Mouse (Mus musculus): Measurements from ENCODE around the gene Trove2. TPM values are rescaled to one million over a fixed set of nuclear protein-coding genes. Genes with fewer than 3 reads are reported as not detected.
A peak's percentile ranks its signal among the peaks of the same experiment; 100 is the strongest.

Gene Trove2
- polyA plus RNA-seq, 1 experiment from 2014 or later: 23.6 TPM

DNA sequence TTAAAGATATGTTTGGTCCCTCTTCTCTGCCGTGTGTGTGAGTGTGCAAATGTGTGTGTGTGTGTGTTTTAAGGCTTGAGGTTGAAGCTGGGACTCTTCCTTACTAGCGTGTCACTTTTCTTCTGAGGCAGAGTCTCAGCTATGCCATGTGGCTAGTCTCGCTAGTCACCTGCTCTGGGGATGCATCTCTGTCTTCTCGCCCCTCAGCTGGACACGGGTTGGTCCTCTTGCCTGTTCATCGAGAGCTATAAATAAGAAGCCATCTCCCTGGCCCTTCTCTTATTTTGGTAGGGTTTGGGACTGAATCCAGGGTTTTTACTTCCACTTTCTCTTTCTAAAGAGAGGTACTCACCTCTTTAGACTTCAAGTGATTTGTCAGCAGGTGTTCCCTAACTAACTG is 10.6 kb downstream of the Trove2 start:
- Histone ChIP-seq H3K4me1 (peaks cover 6% of the 10 kb centered on the region), H3K4me3 (no peak overlapping the region), H3K36me3 (peaks cover 49% of the 10 kb centered on the region), H3K27me3 (ENCODE audit: low read depth, poor library complexity, severe bottlenecking) (no peaks in the 10 kb centered on the region), H3K27ac (no peak overlapping the region), H3K9me3 (replicated peaks) (no peaks in the 10 kb centered on the region)
- WGBS: 95% methylated on average over 6 of the region's 6 CpGs
- no peak for DNase-seq (ENCODE audit: low spot score)

DNA sequence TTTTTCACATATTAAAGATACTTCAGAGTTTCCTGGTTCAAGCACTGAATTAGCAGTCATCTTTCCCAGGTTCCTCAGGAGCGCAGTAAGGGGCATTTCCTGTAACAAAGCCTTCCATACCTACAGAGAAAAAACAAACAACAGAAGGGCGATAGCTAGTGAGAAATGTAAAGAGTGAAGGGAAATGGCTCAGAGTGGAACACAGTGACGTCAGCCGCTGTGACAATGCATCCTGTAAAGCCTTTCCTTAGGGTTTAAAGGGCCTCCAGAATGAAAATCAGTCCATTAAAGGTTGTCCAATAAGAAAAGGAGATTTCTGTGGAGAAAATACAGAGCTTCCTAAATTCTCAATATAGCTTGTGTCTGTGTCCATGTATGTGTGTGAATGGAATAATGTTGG is 11.1 kb downstream of the Trove2 start:
- Histone ChIP-seq H3K4me1 (peaks cover 6% of the 10 kb centered on the region), H3K27ac (no peak overlapping the region), H3K9me3 (replicated peaks) (no peaks in the 10 kb centered on the region), H3K27me3 (ENCODE audit: low read depth, poor library complexity, severe bottlenecking) (no peaks in the 10 kb centered on the region), H3K36me3 (peaks cover 53% of the 10 kb centered on the region), H3K4me3 (no peak overlapping the region)
- WGBS: 91% methylated on average over 4 of the region's 4 CpGs
- DNase-seq (ENCODE audit: low spot score): no peak

DNA sequence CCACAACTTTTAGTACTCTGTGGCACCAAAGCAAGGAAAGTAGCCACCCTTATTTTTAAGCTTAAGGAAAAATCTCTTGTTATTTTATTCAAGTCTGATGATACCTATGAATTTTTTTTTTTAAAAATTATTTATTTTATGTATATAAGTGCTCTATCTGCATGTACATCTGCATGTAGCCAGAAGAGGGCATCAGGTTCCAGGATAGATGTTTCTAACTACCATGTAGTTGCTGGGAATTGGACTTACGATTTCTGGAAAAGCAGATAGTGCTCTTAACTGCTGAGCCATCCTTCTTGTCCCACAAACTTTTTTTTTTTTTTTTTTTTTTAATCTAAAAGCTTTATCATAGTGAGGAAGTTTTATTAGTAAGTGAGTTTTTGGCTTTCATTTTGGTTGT is 12.4 kb downstream of the Trove2 start:
- H3K27me3 ChIP-seq (ENCODE audit: low read depth, poor library complexity, severe bottlenecking): no peaks in the 10 kb centered on the region
- DNase-seq (ENCODE audit: low spot score): no peak

DNA sequence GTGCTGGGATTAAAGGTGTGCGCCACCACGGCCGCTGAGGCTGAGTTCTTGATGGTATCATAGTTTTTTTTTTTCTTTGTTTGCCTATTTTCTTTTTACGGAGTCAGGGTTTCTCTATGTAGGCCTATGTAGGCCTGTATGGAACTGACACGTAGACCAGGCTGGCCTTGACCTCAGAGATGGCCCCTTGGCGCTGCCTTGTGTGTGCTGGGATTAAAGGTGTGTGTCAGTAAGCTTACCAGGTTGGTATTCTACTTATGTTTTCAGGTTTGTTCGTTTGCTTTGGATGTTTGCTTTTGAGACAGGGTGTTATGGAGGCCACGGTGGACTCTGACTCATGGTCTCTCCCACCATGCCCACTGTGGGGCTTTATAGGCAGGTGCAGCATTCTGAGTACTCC is 14.7 kb downstream of the Trove2 start:
- Histone ChIP-seq H3K36me3 (peaks cover 71% of the 10 kb centered on the region), H3K9me3 (replicated peaks) (no peaks in the 10 kb centered on the region), H3K27ac (no peak overlapping the region), H3K27me3 (ENCODE audit: low read depth, poor library complexity, severe bottlenecking) (no peaks in the 10 kb centered on the region), H3K4me3 (no peak overlapping the region), H3K4me1 (no peaks in the 10 kb centered on the region)
- no peak for DNase-seq (ENCODE audit: low spot score)
- WGBS: 94% methylated on average over 8 of the region's 8 CpGs

More for the DNA sequence above, 12.4 kb downstream of the Trove2 start:
- no peak overlapping the region for H3K4me3 ChIP-seq
- H3K4me1 ChIP-seq: no peaks in the 10 kb centered on the region
- H3K27ac ChIP-seq: no peak overlapping the region
- peaks cover 53% of the 10 kb centered on the region for H3K36me3 ChIP-seq
- no peaks in the 10 kb centered on the region for H3K9me3 ChIP-seq (replicated peaks)
- WGBS: 82% methylated on average over 1 of the region's 1 CpGs

DNA sequence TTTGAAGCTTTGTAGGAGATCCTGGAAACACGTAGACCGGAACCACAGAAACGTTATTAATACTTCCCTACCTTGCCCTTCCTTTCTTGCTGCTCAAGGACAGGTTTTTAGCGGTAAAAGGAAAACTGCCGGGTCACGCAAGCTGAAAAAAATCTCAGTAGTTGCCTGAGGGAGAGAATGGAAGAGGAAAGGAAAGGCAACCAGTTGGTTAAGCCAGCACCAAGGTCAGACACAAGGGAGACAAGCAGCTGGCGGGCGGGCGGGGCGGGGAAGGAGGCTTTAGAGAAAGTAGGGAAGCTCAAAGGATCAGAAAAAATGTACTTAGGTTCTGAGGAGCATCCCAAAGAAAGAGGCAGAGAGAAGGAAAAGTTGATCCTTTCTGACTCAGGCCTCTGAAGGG is 31.0 kb downstream of the Trove2 start:
- peaks cover 59% of the 10 kb centered on the region for H3K36me3 ChIP-seq
- no peaks in the 10 kb centered on the region for H3K4me1 ChIP-seq
- WGBS: 87% methylated on average over 10 of the region's 10 CpGs

DNA sequence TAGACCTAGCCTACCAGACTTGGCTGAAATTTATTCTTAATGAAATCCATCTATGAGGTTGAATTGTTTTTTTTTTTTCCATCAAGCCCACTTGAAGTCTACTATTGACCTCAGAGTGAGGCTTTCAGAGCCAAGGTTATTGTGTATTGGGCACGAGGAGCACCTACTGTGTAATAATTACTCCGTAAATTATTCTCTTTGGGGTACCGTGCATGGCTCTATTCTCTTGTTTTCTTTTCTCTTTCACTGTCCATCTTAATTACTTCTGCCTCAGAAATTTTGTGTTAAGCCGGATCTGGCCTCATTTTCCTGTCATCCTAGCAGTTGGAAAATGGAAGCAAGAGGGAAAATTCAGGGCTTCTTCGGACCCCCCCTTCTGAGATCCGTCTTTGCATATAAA is 34.7 kb downstream of the Trove2 start:
- DNase-seq (ENCODE audit: low spot score): no peak
- Histone ChIP-seq H3K36me3 (peaks cover 45% of the 10 kb centered on the region), H3K4me1 (0 out of 2 replicates have a peak, but pooled peaks cover 5% of the 10 kb centered on the region), H3K4me3 (no peak overlapping the region), H3K27ac (no peak overlapping the region), H3K27me3 (ENCODE audit: low read depth, poor library complexity, severe bottlenecking) (no peaks in the 10 kb centered on the region), H3K9me3 (replicated peaks) (no peaks in the 10 kb centered on the region)
- WGBS: 90% methylated on average over 6 of the region's 6 CpGs

More for the DNA sequence above, 31.0 kb downstream of the Trove2 start:
- Histone ChIP-seq H3K9me3 (replicated peaks) (no peaks in the 10 kb centered on the region), H3K27me3 (ENCODE audit: low read depth, poor library complexity, severe bottlenecking) (no peaks in the 10 kb centered on the region), H3K4me3 (no peak overlapping the region), H3K27ac (no peak overlapping the region)
- DNase-seq (ENCODE audit: low spot score): no peak

DNA sequence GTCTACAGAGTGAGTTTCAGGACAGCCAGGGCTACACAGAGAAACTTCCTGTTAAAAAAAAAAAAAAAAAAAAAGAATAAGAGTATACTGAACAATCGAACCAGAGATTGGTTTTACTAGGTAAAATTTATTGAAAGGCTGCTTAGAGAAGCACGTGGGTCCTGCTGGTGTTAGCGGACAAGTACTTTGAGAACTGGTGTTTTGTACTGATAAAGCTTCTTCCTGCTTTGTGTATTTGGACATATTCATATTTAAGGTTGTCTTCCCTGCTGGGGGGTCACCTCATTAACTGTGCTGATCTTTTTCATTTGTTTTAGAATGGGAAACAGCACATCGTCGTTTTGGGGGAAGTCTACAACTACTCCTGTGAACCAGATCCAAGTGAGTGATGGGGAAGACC is 35.5 kb downstream of the Trove2 start:
- Histone ChIP-seq H3K4me1 (0 out of 2 replicates have a peak, but pooled peaks cover 5% of the 10 kb centered on the region), H3K27ac (no peak overlapping the region), H3K27me3 (ENCODE audit: low read depth, poor library complexity, severe bottlenecking) (no peaks in the 10 kb centered on the region), H3K4me3 (no peak overlapping the region), H3K9me3 (replicated peaks) (no peaks in the 10 kb centered on the region), H3K36me3 (peaks cover 37% of the 10 kb centered on the region)
- DNase-seq (ENCODE audit: low spot score): no peak
- WGBS: 90% methylated on average over 5 of the region's 5 CpGs

DNA sequence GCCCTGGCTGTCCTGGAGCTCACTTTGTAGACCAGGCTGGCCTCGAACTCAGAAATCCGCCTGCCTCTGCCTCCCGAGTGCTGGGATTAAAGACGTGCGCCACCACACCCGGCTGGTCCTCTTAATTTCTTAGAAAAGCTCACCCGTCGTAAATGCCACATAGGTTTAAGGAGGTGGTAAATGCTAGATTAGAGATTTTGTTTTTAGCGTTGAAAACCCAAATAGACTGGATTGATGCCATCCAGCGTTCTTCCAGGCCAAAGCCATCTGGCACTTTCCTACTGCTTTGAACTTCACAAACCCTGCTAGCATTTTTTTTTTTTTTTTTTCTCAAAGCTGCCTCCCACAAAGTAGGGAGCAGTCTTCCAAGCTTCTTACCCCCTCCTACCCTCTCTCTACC is 36.3 kb downstream of the Trove2 start:
- no peaks in the 10 kb centered on the region for H3K27me3 ChIP-seq (ENCODE audit: low read depth, poor library complexity, severe bottlenecking)
- no peak overlapping the region for H3K27ac ChIP-seq
- no peaks in the 10 kb centered on the region for H3K9me3 ChIP-seq (replicated peaks)
- 87% methylated on average over 10 of the region's 10 CpGs for WGBS
- H3K36me3 ChIP-seq: peaks cover 30% of the 10 kb centered on the region
- H3K4me3 ChIP-seq: no peak overlapping the region
- 0 out of 2 replicates have a peak, but pooled peaks cover 5% of the 10 kb centered on the region for H3K4me1 ChIP-seq
- no peak for DNase-seq (ENCODE audit: low spot score)

DNA sequence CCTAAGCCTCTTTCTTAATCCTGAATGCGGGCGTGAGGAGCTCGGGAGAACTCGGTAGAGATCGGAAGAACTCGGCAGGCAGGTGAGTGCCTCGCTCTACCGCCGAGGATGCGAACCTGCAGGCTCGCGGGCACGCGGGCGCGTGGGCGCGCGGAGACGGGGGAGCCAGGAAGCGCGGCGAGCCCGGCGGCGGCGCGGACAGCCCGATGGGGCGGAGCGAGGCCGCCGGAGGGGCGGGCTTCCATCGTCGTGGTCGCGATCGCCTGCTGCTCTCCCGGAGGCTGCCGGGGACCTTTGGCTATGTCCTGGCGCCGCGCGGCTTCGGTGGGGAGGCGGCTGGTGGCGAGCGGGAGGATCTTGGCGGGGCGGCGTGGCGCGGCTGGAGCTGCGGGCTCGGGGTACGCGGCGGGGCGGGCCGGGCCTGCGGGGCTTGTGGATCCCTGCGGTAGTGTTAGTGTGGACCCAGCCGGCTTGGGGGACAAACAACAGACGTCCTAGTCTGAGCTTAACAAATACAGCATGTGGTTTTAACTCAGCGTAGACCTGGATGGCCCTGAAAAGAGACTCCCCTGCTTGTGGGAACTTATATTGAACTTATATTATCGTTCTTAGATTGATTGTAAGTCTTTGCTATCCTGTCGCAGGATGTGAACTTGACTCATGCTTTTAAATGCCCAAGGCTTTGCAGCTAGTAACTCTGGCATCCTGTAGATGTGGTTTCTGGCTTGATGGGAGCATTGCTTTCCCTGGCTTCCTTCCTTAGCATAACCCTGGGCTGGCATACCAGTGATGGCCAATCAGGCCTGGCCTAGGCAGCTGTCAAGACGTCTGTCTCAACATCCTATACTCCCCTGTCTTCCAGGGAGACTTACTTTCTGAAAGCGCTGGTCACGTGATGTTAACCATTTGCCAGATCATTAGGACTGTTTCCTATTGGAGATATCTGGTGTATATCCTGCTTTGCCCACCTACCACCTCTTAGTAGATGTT is 37.2 kb downstream of the Trove2 start:
- Histone ChIP-seq H3K9me3 (replicated peaks) (no peaks in the 10 kb centered on the region), H3K4me1 (0 out of 2 replicates have a peak, but pooled peaks cover 5% of the 10 kb centered on the region), H3K36me3 (peaks cover 21% of the 10 kb centered on the region), H3K4me3 (peak overlapping the region; percentile 83), H3K27ac (peak overlapping the region; percentile 94), H3K27me3 (ENCODE audit: low read depth, poor library complexity, severe bottlenecking) (no peaks in the 10 kb centered on the region)
- peak; percentile 89 for DNase-seq (ENCODE audit: low spot score)
- WGBS: under 1% methylated on average over 70 of the region's 71 CpGs

DNA sequence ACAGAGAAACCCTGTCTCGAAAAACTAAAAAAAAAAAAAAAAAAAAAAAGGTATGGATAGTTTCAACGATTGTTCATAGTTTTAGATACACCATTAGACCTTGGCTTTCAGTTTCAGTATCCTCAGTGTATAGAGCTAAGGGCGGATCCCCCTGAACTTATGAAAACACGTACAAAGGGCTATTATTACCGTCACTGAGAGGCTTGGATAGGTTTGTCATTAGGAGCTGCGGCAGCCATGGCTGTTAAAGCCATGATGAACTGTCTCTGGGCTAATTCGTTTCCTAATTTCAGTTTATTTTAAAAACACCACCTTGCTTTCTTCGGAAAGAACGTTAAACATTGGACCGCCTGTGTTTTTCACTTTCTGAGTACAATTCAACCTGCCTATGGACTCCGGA is 38.1 kb downstream of the Trove2 start:
- peak overlapping the region; percentile 94 for H3K27ac ChIP-seq
- WGBS: 28% methylated on average over 11 of the region's 11 CpGs

DNA sequence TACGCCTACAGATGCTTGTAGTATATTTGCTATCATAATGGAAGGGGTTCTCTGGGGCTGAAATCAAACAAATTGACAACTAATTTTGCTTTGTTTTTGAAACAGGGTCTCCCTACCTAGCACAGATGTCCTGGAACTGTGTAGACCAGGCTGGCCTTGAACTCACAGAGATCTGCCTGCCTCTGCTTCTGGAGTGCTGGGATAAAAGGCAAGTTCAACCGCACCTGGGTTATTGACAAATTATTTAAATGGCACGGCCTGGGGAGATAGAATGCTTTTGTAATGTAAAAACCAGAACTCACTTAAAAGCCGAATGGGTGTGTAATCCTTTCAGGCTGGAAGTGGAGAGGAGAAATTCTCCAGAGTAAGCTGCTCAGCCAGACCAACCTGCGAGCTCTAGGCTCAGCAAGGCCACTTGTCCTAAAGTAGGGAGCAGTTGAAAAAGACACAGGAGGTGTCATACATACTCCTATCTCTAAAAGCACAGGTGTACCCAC is 42.9 kb downstream of the Trove2 start:
- H3K4me1 ChIP-seq: no peaks in the 10 kb centered on the region
- H3K36me3 ChIP-seq: no peaks in the 10 kb centered on the region
- no peaks in the 10 kb centered on the region for H3K27me3 ChIP-seq (ENCODE audit: low read depth, poor library complexity, severe bottlenecking)
- DNase-seq (ENCODE audit: low spot score): no peak
- 85% methylated on average over 5 of the region's 5 CpGs for WGBS
- H3K4me3 ChIP-seq: no peak overlapping the region
- H3K9me3 ChIP-seq (replicated peaks): no peaks in the 10 kb centered on the region
- H3K27ac ChIP-seq: no peak overlapping the region

More for the DNA sequence above, 38.1 kb downstream of the Trove2 start:
- Histone ChIP-seq H3K36me3 (peaks cover 15% of the 10 kb centered on the region), H3K4me1 (0 out of 2 replicates have a peak, but pooled peaks cover 5% of the 10 kb centered on the region), H3K4me3 (peak overlapping the region; percentile 83), H3K27me3 (ENCODE audit: low read depth, poor library complexity, severe bottlenecking) (no peaks in the 10 kb centered on the region), H3K9me3 (replicated peaks) (no peaks in the 10 kb centered on the region)
- no peak for DNase-seq (ENCODE audit: low spot score)

DNA sequence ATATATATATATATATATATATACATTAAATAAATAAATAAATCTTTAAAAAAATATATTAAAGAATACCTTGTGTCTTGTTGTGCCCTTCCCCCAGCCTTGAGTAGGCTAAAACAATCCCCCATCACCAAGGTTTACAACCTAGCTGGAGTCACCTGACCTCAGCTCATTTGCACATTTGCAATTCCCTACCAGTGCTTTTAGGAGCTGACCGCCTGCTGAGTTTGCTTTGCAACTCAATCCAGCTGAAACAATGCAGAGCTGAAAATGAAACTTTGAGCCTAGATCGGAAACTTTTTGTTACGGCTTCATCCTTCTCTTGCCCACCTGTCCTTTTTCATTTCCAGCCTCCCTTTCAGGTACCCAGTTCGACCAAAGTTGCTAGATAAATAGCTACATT is 45.2 kb downstream of the Trove2 start:
- no peak overlapping the region for H3K27ac ChIP-seq
- WGBS: 62% methylated on average over 4 of the region's 4 CpGs

DNA sequence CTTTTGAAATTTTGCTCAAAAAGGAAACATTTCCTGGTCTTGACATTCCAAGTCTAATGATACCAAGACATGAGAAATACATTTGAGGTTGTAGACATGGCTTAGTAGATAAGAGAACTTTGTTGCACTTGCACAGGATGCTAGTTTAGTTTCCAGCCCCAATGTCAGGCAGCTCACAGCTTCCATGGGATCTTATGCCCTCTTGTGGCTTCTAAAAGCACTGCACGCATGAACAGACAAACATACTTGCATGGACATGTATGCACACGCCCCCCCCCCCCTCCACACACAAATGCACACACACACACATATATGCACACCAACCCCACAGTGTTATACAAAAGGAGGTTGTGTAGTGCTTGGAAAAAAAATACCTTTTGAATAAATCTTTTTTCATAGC is 46.0 kb downstream of the Trove2 start:
- no peak overlapping the region for H3K4me3 ChIP-seq
- no peak overlapping the region for H3K27ac ChIP-seq
- WGBS: 75% methylated on average over 2 of the region's 2 CpGs
- no peaks in the 10 kb centered on the region for H3K36me3 ChIP-seq
- no peak for DNase-seq (ENCODE audit: low spot score)
- H3K4me1 ChIP-seq: no peaks in the 10 kb centered on the region
- H3K27me3 ChIP-seq (ENCODE audit: low read depth, poor library complexity, severe bottlenecking): no peaks in the 10 kb centered on the region
- no peaks in the 10 kb centered on the region for H3K9me3 ChIP-seq (replicated peaks)

More for the DNA sequence above, 45.2 kb downstream of the Trove2 start:
- no peak for DNase-seq (ENCODE audit: low spot score)
- no peaks in the 10 kb centered on the region for H3K27me3 ChIP-seq (ENCODE audit: low read depth, poor library complexity, severe bottlenecking)
- no peaks in the 10 kb centered on the region for H3K4me1 ChIP-seq
- no peaks in the 10 kb centered on the region for H3K9me3 ChIP-seq (replicated peaks)
- no peaks in the 10 kb centered on the region for H3K36me3 ChIP-seq
- no peak overlapping the region for H3K4me3 ChIP-seq
